Mouse (Mus musculus) ES-E14 (cell line): Measurements from ENCODE around the gene Zfp760. TPM values are rescaled to one million over a fixed set of nuclear protein-coding genes. Genes with fewer than 3 reads are reported as not detected.
A peak's percentile ranks its signal among the peaks of the same experiment; 100 is the strongest.
"Not testable (repeated sequence)": the region's sequence is repeated elsewhere in the genome, so short reads cannot be mapped to it uniquely, and the experiment has no call there.

Experiments used
- DNase-seq: peaks from one replicate; pipeline ENCODE4 v3.0.0-alpha.2; 2013; ENCODE audit warnings: low read depth, low spot score
- H3K27ac ChIP-seq: 2 replicates; pipeline ENCODE4 v1.5.1; 2012; ENCODE audit warnings: low read depth, mild to moderate bottlenecking, low read length, moderate library complexity, mixed read lengths; ENCODE audit not compliant: poor library complexity, insufficient read depth, severe bottlenecking
- H3K36me3 ChIP-seq: 2 replicates; pipeline ENCODE4 v1.6.1; 2012; ENCODE audit warnings: mild to moderate bottlenecking, low read length, moderate library complexity, mixed read lengths; ENCODE audit not compliant: control insufficient read depth, poor library complexity, insufficient read depth, severe bottlenecking
- H3K4me1 ChIP-seq, 2 experiments: fragments of 150-350 bp in 1 of 2; sonication (generic) in 1 of 2; 2 replicates each; pipeline ENCODE4 v1.6.1; 2012; ENCODE audit warnings: low read length in 2 of 2, mild to moderate bottlenecking in 1 of 2, mixed read lengths in 1 of 2; ENCODE audit not compliant: control insufficient read depth in 2 of 2, insufficient read depth in 2 of 2, poor library complexity in 1 of 2
- H3K4me3 ChIP-seq, 2 experiments: fragments of 150-350 bp in 1 of 2; sonication (generic) in 1 of 2; 2 replicates each; pipeline ENCODE4 v1.5.1; 2012; ENCODE audit warnings: low read length in 2 of 2, low read depth in 1 of 2, mild to moderate bottlenecking in 1 of 2, mixed read lengths in 1 of 2; ENCODE audit not compliant: insufficient read depth in 1 of 2, poor library complexity in 1 of 2, severe bottlenecking in 1 of 2
- H3K9ac ChIP-seq: 2 replicates; pipeline ENCODE4 v1.6.1; 2012; ENCODE audit warnings: low read depth, mild to moderate bottlenecking, low read length, mixed read lengths; ENCODE audit not compliant: poor library complexity, insufficient read depth, severe bottlenecking
- H3K9me3 ChIP-seq: fragments of 150-350 bp; sonication (generic); 2 replicates; pipeline ENCODE4 v1.6.1; 2012; ENCODE audit warnings: low read depth, mild to moderate bottlenecking, low read length; ENCODE audit not compliant: control insufficient read depth, insufficient read depth
- CHD2 ChIP-seq: IDR thresholded peaks from 2 replicates; pipeline ENCODE4 v1.6.1; 2014; ENCODE audit warnings: mild to moderate bottlenecking, low read depth, low read length, inconsistent platforms
- HCFC1 ChIP-seq: IDR thresholded peaks from 2 replicates; pipeline ENCODE4 v1.6.1; 2012; ENCODE audit warnings: low read length, inconsistent platforms, borderline replicate concordance; ENCODE audit not compliant: insufficient read depth
- MAFK ChIP-seq: IDR thresholded peaks from 2 replicates; pipeline ENCODE4 v1.6.1; 2014; ENCODE audit warnings: mild to moderate bottlenecking, low read depth, low read length, inconsistent platforms; ENCODE audit not compliant: insufficient read depth
- ZC3H11A ChIP-seq: IDR thresholded peaks from 2 replicates; pipeline ENCODE4 v1.6.1; 2012; ENCODE audit warnings: low read depth, mild to moderate bottlenecking, inconsistent platforms, low read length, borderline replicate concordance
- ZNF384 ChIP-seq: IDR thresholded peaks from 2 replicates; pipeline ENCODE4 v1.6.1; 2012; ENCODE audit warnings: low read depth, low read length, inconsistent platforms
- in situ Hi-C, 2 experiments: fragments of 600-800 bp; cut with MboI; formaldehyde crosslinking; loops; one replicate each; pipeline ENCODE4 v1.15.1; 2025; ENCODE audit warnings: low sequenced_read_pairs in 2 of 2, inconsistent platforms in 1 of 2; ENCODE audit not compliant: unreplicated experiment in 2 of 2
- total RNA-seq: library from RNA; depleted of rRNA; stranded (reverse); fragments of 300-350 nt; gene quantifications from 2 replicates; pipeline ENCODE4 v1.2.3, GENCODE M21; 2012

The Zfp760 gene
- total RNA-seq, 1 experiment: 10.0 TPM

DNA sequence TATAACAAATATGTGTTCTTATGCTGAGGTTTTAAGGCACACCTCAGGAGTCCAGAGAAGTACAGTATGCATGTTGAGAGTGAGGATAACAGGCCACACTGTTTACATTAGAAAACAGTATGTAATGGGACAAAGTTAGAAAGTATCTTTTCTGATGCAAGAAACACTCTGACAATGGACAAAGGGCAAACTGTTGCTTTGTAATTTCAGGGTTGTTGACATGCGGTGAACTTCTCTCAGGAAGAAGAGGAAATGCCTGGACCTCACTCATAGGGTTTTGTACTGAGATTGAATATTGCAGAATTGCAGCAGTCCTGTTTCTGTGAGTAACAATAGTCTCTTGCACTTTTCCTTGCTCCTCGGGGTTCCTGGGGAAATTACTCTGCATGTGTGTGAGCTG is 860 bp downstream of the Zfp760 start:
- no peak for TF ChIP-seq ZNF384
- no peak for TF ChIP-seq MAFK
- no peak for TF ChIP-seq HCFC1
- TF ChIP-seq CHD2: no peak
- TF ChIP-seq ZC3H11A: no peak
- in situ Hi-C loops: no loop called here
- Histone ChIP-seq H3K9ac (no peak overlapping the region; the same call in 1 of the 2 replicates), H3K4me1 (no peaks in the 10 kb centered on the region), H3K9me3 (no peaks in the 10 kb centered on the region), H3K27ac (no peak overlapping the region), H3K4me3 (peak overlapping the region; percentile 23 to 97; a peak in 3 of 4 replicates), H3K36me3 (no peaks in the 10 kb centered on the region)
- DNase-seq: no peak

DNA sequence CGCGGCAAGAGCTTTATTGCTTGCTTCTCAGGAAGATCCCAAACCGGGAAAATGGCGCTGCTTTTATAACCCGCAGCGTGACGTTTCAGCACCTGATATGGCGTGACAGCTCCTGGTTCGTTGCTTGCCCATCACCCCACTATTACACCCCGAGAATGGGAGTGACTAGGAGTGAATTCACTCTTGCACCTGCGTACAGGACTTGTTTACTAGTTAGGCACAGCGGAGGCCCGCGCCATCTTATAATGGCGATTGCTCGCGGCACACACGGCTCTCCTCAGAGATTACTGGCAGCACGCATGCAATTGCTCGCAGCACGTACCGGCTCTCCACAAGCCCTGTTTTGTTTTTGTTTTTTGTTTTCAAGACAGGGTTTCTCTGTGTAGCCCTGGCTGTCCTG is 23.0 kb downstream of the Zfp760 start, which contains the start of gene Zfp229:
Zfp229 (plus strand) TSS at position 301 of the 400 bp plus-strand sequence.
- peak within 1 kb of the TSS; percentile 81 for H3K9ac ChIP-seq
- H3K36me3 ChIP-seq, H3K9me3 ChIP-seq, DNase-seq, H3K4me1 ChIP-seq, in situ Hi-C loops: not testable (repeated sequence)
- H3K4me3 ChIP-seq: peak within 1 kb of the TSS; percentile 77 to 83
- H3K27ac ChIP-seq: peak within 1 kb of the TSS; percentile 71

GRCm38 (mm10) chr17:21733049-21733448 is 25.5 kb downstream of the Zfp760 start:
- peak overlapping the region; percentile 77 to 98; a peak in 3 of 4 replicates for H3K4me3 ChIP-seq
- in situ Hi-C loops: no loop called here
- no peak overlapping the region for H3K27ac ChIP-seq

GRCm38 (mm10) chr17:21733529-21734031 is 26.0 kb downstream of the Zfp760 start:
- H3K36me3 ChIP-seq: peaks cover 2% of the 10 kb centered on the region
- peaks cover 0 to 2% of the 10 kb centered on the region in 2 experiments; a peak in 1 of 4 replicates for H3K4me1 ChIP-seq
- peak; percentile 87 for DNase-seq
- peak overlapping the region; percentile 91 for H3K9ac ChIP-seq
- H3K27ac ChIP-seq: peak overlapping the region; percentile 50; the same call in 1 of the 2 replicates
- peak; percentile 47; the same call in 1 of the 2 replicates for TF ChIP-seq HCFC1
- TF ChIP-seq CHD2: no peak
- no peak for TF ChIP-seq ZNF384
- TF ChIP-seq ZC3H11A: no peak
- no peak for TF ChIP-seq MAFK
- H3K4me3 ChIP-seq: peak overlapping the region; percentile 77 to 98
- no peaks in the 10 kb centered on the region for H3K9me3 ChIP-seq
- in situ Hi-C loops: no loop called here

More at GRCm38 (mm10) chr17:21733049-21733448, 25.5 kb downstream of the Zfp760 start:
- H3K4me1 ChIP-seq: peaks cover 0 to 2% of the 10 kb centered on the region in 2 experiments; a peak in 1 of 4 replicates
- no peak for DNase-seq
- H3K9ac ChIP-seq: no peak overlapping the region
- TF ChIP-seq MAFK (no peak), ZNF384 (no peak), CHD2 (no peak), HCFC1 (no peak), ZC3H11A (no peak)
- no peaks in the 10 kb centered on the region for H3K9me3 ChIP-seq
- peaks cover 2% of the 10 kb centered on the region for H3K36me3 ChIP-seq

DNA sequence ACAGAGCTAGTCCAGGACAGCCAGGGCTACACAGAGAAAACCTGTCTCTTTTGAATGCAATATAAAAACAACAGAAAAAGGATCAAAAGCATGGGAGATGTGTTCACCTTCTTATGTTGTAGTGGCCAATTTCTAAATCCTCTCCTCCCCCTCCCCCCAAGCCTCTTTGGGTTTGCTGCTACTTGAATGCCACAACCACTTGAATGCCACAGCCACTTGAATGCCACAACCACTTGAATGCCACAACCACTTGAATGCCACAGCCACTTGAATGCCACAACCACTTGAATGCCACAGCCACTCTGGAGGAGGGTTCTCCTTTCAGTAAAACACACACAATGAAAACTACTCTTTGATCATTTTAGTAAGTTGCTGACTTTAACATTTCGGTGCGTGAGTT is 45.2 kb downstream of the Zfp760 start:
- TF ChIP-seq MAFK (no peak), ZC3H11A (no peak), CHD2 (no peak), HCFC1 (no peak), ZNF384 (no peak)

More for the DNA sequence above, 45.2 kb downstream of the Zfp760 start:
- Histone ChIP-seq H3K27ac (no peak overlapping the region), H3K4me3 (no peak overlapping the region), H3K9me3 (no peaks in the 10 kb centered on the region), H3K36me3 (no peaks in the 10 kb centered on the region), H3K9ac (no peak overlapping the region), H3K4me1 (peaks cover 0 to 2% of the 10 kb centered on the region in 2 experiments; a peak in 1 of 4 replicates)
- in situ Hi-C loops: no loop called here
- no peak for DNase-seq
